Mouse (Mus musculus) adrenal gland, postnatal 25 days (tissue): ENCODE data around the gene Nip7. TPM values are rescaled to one million over a fixed set of nuclear protein-coding genes. Genes with fewer than 3 reads are reported as not detected.
"Not testable (repeated sequence)": the region's sequence is repeated elsewhere in the genome, so short reads cannot be mapped to it uniquely, and the experiment has no call there.

Experiments used
- DNase-seq: peaks from one replicate; pipeline ENCODE4 v3.0.0; 2021; ENCODE audit warnings: mixed read lengths
- microRNA-seq, 2 experiments: library from miRNA; unstranded; fragments of <30 nt; microRNA quantifications; one replicate each; pipeline ENCODE4 v1.2.0; 2021
- total RNA-seq: library from RNA; stranded (reverse); gene quantifications from 2 replicates; pipeline ENCODE4 v1.2.3, GENCODE M21; 2021

The Nip7 gene
- total RNA-seq, 1 experiment from 2014 or later, result 44.8 TPM

GRCm38 (mm10) chr8:107065511-107066496 is 9.1 kb downstream of the Nip7 start, which contains the start of gene Tmed6:
TSS of gene Tmed6 (minus strand) at chr8:107065644.
- DNase-seq, result peak; percentile 23

GRCm38 (mm10) chr8:107073706-107074105 is 17.0 kb downstream of the Nip7 start:
- no peak for DNase-seq

- DNase-seq, result no peak
Observed at GRCm38 (mm10) chr8:107074128-107074527, 17.5 kb downstream of the Nip7 start.

- DNase-seq, result peak; percentile 44
Observed at GRCm38 (mm10) chr8:107076239-107076888, 19.7 kb downstream of the Nip7 start.

- DNase-seq, result no peak
Observed at GRCm38 (mm10) chr8:107085358-107085757, 28.7 kb downstream of the Nip7 start.

- no peak for DNase-seq
Observed at GRCm38 (mm10) chr8:107086018-107086417, 29.3 kb downstream of the Nip7 start.

GRCm38 (mm10) chr8:107088526-107089063 is 31.9 kb downstream of the Nip7 start:
- no peak for DNase-seq

GRCm38 (mm10) chr8:107090531-107090930 is 33.9 kb downstream of the Nip7 start:
- no peak for DNase-seq

- no peak for DNase-seq
Observed at GRCm38 (mm10) chr8:107095717-107096365, 39.2 kb downstream of the Nip7 start.

- peak; percentile 94 for DNase-seq
Observed at GRCm38 (mm10) chr8:107096366-107097036, 39.8 kb downstream of the Nip7 start, which contains the start of gene Terf2. TSS of gene Terf2 (minus strand) at chr8:107096547.

- DNase-seq, result no peak
Observed at GRCm38 (mm10) chr8:107100635-107101034, 44.0 kb downstream of the Nip7 start.

- peak; percentile 82 for DNase-seq
Observed at GRCm38 (mm10) chr8:107104547-107104946, 47.9 kb downstream of the Nip7 start.

GRCm38 (mm10) chr8:107108089-107108488 is 51.4 kb downstream of the Nip7 start:
- DNase-seq, result not testable (repeated sequence)

GRCm38 (mm10) chr8:107108978-107109720 is 52.5 kb downstream of the Nip7 start:
- no peak for DNase-seq

GRCm38 (mm10) chr8:107109816-107110435 is 53.2 kb downstream of the Nip7 start:
- DNase-seq, result no peak

Small RNA genes lying within 50 kb of the gene (microRNA-seq; reads per million reads assigned to microRNA genes)
- gene Mir7075, result 1.0 to 1.1 reads per million in 2 experiments

Other genes starting within 250 kb of the Nip7 start
- 0.33 and 0.55 TPM in 2 replicates for gene Has3, start 186.6 kb upstream of the Nip7 start, total RNA-seq
- gene Utp4, start 163.2 kb upstream of the Nip7 start, total RNA-seq, result 39.6 and 47.2 TPM in 2 replicates
- 31.4 and 52.7 TPM in 2 replicates for gene Sntb2, start 121.1 kb upstream of the Nip7 start, total RNA-seq
- 78.7 and 102 TPM in 2 replicates for gene Vps4a, start 25.7 kb upstream of the Nip7 start, total RNA-seq
- 41.0 and 63.8 TPM in 2 replicates for gene Pdf, start 8.3 kb upstream of the Nip7 start, total RNA-seq
- 47.9 and 48.6 TPM in 2 replicates for gene Cog8, start 188 bp upstream of the Nip7 start, total RNA-seq
- gene Tmed6, start 8.8 kb downstream of the Nip7 start, total RNA-seq, result not detected in 2 replicates
- 30.2 and 31.2 TPM in 2 replicates for gene Terf2, start 39.7 kb downstream of the Nip7 start, total RNA-seq
- 570 and 647 TPM in 2 replicates for gene Cyb5b, start 93.8 kb downstream of the Nip7 start, total RNA-seq
- gene Nfat5, start 236.6 kb downstream of the Nip7 start, total RNA-seq, result 172 and 180 TPM in 2 replicates